In the genomic region with DNA sequence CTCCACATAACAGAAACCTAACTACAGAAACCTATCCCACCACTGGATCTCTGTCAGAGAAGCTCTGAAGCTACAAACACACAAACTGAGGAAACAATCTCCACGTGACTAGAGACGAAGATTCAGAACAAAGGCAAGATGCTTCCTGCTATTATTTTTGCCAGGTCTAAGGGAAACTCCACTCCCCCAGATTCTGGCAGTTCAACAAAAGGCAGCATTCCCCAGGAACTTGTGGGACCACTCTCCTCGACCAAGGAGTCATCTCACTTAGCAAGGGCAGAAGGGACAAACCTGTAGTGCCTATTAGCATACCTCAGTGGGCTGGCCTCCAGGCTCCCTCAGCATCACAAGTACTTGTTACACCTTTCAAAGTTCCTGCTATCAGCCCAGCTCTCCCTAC, we compare ENCODE assay signal across 12 mouse cellular contexts.
"Had no signal": no experiment of that assay in that cellular context is flagged by ENCODE, and none has a peak within 500 bp of the region (broad histone marks: within the 10 kb centered on the region; RNA-seq: fewer than 3 reads in every experiment).

No protein-coding gene starts in this region.

- H3K9ac ChIP-seq: liver, embryonic 13.5 days had no signal

- H3K4me2 ChIP-seq: liver, embryonic 13.5 days; midbrain, embryonic 11.5 days had no signal

- H3K27ac ChIP-seq: liver, embryonic 13.5 days had no signal

- H3K4me3 ChIP-seq: liver, embryonic 13.5 days had no signal

- DNase-seq: kidney, adult 9 months; kidney, postnatal 10 days; kidney, postnatal 36 days; layer of hippocampus, adult 9-11 months; liver, embryonic 13.5 days; lung, adult 2 months; lung, postnatal 14 days; lung, postnatal 4 days; midbrain, embryonic 14.5 days; thymus, adult 18-20 months; thymus, postnatal 36 days had no signal

- H3K4me1 ChIP-seq: liver, embryonic 13.5 days had no signal

- H3K9me3 ChIP-seq: liver, embryonic 13.5 days had no signal

- H3K27me3 ChIP-seq: liver, embryonic 13.5 days had no signal
